Mouse (Mus musculus) layer of hippocampus, adult 8-10 months (tissue): Measurements from ENCODE around the gene Exoc3. TPM values are rescaled to one million over a fixed set of nuclear protein-coding genes. Genes with fewer than 3 reads are reported as not detected.

Experiments
- DNase-seq, 2 experiments: peaks; one replicate each; pipeline ENCODE4 v3.0.0; 2022; ENCODE audit warnings: low spot score in 2 of 2
- total RNA-seq, 4 experiments: library from RNA; stranded (reverse); gene quantifications; 2 replicates each; pipeline ENCODE4 v1.2.4; 2022

The Exoc3 gene
- total RNA-seq, 4 experiments from 2014 or later = 65.6 to 78.6 (median 73.8) TPM

DNA sequence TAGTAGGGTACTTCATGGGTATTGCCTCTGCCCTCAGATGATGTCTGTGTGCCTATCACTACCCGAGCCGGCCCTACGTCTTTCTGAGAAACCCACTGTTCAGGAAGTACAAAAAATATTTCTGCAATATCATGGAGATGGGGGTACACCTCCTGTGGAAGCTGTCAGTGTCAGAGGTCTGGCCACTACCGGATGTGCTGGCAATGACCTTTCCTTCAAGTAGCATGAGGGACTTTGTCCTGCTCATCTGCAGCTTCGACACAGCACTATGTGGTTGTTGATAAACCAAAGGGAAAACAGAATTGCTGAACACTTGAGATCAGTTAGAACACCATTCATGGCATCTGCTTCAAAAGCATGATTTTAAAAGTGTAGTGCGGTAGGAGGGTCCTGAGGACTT lies 67.7 kb downstream of the Exoc3 start:
- no peak for DNase-seq

DNA sequence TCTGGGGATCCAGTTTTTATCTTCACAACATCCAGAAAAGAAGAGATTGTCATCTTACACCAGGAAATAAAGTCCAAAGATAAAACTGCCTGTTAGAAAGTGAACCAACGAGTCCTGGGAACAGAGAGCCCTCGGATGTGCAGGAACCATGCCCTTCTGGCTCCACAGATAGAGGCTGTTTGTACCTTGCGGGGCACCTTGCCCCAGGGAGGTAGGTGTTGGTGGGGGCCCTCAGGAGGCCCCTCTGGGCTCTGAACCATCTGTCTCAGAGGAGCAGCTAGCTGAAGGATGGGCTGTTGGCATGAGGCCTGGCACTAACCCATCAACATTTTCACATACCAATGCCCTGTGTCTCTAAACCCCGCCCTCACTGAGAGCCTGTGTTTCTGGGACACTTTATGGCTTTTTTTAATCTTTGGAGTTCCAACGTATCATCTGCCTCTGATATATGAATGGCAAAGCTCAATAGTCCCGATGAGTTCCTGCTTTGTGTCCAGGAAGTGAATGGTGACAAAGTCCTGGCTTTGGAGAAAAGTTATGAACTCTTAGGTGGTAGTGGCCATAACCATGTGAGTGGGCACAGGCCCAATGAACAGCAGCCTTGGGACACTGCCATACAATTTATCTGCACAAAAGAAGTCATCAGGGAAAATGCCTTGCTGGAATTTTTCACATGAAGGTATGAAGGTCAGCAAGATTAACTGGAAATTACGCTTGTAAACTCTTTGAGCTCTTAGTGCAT lies 69.5 kb downstream of the Exoc3 start:
- no peak for DNase-seq

DNA sequence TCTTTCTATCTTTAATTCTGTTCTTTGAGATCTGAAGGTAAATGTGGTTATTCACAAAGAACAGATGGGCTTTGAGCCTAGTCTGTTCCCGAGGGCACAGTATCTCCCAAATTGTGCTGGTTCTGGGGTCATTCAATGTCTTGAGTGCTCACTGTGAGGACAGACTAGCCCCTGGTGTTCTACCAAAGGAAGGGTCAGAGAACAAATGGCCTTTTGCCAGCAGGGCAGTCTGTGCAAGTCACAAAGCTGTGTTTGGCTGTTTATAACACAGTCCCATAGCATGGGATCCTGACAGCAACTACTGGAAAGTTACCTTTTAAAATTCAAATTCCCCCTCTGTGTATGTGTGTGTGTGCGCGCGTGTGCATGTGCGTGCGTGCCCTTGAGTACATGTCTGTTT lies 78.6 kb downstream of the Exoc3 start:
- DNase-seq = no peak

DNA sequence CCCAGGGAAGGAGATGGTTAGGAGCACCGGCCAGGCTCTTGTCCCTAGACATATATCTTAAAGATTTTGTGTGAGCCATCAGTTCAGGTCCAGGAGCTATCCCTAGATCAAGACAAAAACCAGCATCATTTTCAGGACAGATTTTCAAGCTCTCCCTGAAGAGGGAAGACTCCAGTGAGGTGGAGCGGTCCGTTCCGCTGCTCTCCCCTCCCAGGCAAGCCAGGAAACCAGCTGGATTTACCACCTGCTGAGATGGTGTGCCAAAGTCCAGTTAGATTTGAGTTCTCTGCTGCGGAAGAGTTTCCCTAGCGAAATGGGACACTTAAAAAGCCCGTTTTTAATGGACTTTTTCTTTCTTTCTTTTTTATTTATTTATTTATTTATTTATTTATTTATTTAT lies 81.0 kb downstream of the Exoc3 start:
- DNase-seq = no peak

DNA sequence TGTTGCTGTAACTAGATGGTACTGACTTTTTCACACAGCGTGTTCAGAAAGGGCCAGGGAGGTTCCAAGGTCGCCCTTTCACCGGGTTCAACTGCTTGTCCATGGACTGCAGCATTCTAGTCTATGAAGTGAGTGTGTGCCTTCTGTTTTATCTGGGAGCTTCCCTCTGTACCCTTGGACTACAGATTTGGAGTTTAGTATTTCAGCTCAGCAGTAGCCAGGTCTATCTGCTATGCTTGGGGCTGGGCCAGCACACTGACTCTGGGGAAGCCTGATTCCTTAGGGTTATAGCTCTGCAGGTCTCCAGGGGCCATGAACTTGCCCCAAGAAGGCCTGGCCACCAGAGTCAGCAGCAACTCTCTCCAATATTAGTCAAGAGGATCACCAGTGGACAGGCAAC lies 85.9 kb downstream of the Exoc3 start:
- no peak for DNase-seq

DNA sequence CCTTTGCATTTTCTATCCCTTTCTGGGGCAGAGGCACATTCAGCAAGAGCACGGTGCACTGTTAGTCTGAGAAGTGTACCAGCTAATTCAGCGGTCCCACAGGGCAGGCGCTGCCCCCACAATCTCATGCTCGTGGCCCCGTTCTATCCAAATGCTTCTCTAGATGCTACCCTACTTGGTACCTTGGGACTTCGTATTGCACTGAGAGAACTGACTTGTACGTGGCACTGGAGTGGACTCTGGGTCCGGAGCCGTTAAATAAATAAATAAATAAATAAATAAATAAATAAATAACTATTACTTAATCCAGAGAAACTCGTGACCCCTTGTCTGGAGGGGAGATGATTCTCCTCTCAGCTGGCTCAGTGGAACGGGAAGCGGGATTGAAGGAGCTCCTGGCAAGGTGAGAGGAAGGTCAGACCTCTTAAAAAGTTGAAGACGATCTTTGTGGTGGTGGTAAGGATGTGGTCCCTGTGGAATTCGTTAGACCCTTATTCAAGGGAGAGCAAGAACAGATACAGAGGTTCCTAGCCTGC lies 86.7 kb downstream of the Exoc3 start:
- no peak for DNase-seq

DNA sequence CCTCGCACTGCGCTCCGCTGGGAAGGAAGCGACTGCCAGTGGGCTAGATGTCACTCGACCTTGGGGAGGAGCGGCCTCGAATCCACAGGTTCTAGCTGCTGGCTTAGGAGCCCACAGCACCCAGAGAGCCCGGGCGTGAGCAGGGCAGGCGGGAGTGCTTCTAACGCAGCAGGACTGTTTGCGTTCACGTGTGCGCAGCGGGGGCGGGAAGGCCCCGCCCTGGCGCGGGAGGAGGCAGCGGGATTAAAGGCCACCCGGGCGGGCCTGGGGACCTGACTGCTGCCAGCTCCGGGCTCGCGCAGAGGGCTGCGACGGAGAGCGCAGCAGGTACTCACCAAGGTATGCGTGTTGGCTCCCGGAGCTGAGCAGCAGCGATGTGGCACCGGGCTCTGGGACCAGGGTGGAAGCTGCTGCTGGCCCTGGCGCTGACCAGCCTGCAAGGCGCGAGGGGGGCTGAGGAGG lies 87.4 kb downstream of the Exoc3 start, which contains the start of gene Slc9a3:
TSS of gene Slc9a3 (plus strand) at position 317 of the 462 bp plus-strand sequence.
- no peak for DNase-seq

Other genes with a start within 250 kb of the Exoc3 start
- gene Zdhhc11, start 244.9 kb downstream of the Exoc3 start, total RNA-seq = not detected
- gene Tppp, start 199.3 kb downstream of the Exoc3 start, total RNA-seq = 100 to 1,000 TPM; 243 to 278 (median 268) TPM
- 1 to 10 TPM; 1.0 to 2.4 (median 1.1) TPM for gene Cep72, start 146.4 kb downstream of the Exoc3 start, total RNA-seq
- gene Slc9a3, start 87.3 kb downstream of the Exoc3 start, total RNA-seq = 1 to 10 TPM; 1.4 to 2.4 (median 1.8) TPM
- 1 to 10 TPM in 1 of 4 experiments, under 1 TPM in 3; 0.67 to 1.4 (median 0.81) TPM for gene Ahrr, start 83.6 kb upstream of the Exoc3 start, total RNA-seq
- 10 to 100 TPM; 64.8 to 75.6 (median 72.1) TPM for gene Pdcd6, start 108.8 kb upstream of the Exoc3 start, total RNA-seq
- 100 to 1,000 TPM; 336 to 349 (median 340) TPM for gene Sdha, start 141.5 kb upstream of the Exoc3 start, total RNA-seq
- gene Ccdc127, start 141.6 kb upstream of the Exoc3 start, total RNA-seq = 100 to 1,000 TPM in 1 of 4 experiments, 10 to 100 TPM in 3; 73.7 to 101 (median 82.6) TPM
- gene Lrrc14b, start 155.3 kb upstream of the Exoc3 start, total RNA-seq = under 1 TPM in 2 of 4 experiments, not detected in 2; 0.41 to 0.43 TPM
- gene Zfp72, start 182.1 kb upstream of the Exoc3 start, total RNA-seq = 1 to 10 TPM; 4.0 to 6.5 (median 5.4) TPM
- 100 to 1,000 TPM; 137 to 280 (median 208) TPM for gene Ftl1-ps1, start 191.0 kb upstream of the Exoc3 start, total RNA-seq